Mouse (Mus musculus) spleen, adult 2 months (tissue): ENCODE results near the gene Aldh1l1. TPM values are rescaled to one million over a fixed set of nuclear protein-coding genes. Genes with fewer than 3 reads are reported as not detected.

Source experiments
- DNase-seq, 2 experiments: peaks; one replicate each; pipeline versions ENCODE4 v3.0.0 to v3.0.0-alpha.2; 2012 to 2021; ENCODE audit warnings: low spot score in 2 of 2, low read depth in 1 of 2
- H3K27ac ChIP-seq: fragments of 200-500 bp; 2 replicates; pipeline ENCODE4 v1.5.1; 2012; ENCODE audit warnings: low read length, inconsistent platforms; ENCODE audit not compliant: insufficient read depth
- H3K27me3 ChIP-seq: fragments of 200-500 bp; 2 replicates; pipeline ENCODE4 v1.6.1; 2012; ENCODE audit warnings: mild to moderate bottlenecking, moderate library complexity, low read length, inconsistent platforms; ENCODE audit not compliant: control insufficient read depth, insufficient read depth
- H3K36me3 ChIP-seq: fragments of 200-500 bp; 2 replicates; pipeline ENCODE4 v1.6.1; 2012; ENCODE audit warnings: mild to moderate bottlenecking, low read length, inconsistent platforms; ENCODE audit not compliant: control insufficient read depth, insufficient read depth
- H3K4me1 ChIP-seq: fragments of 200-500 bp; 2 replicates; pipeline ENCODE4 v1.6.1; 2011; ENCODE audit warnings: inconsistent platforms; ENCODE audit not compliant: control insufficient read depth, insufficient read depth, insufficient read length
- H3K4me3 ChIP-seq: fragments of 200-500 bp; 2 replicates; pipeline ENCODE4 v1.5.1; 2011; ENCODE audit warnings: mild to moderate bottlenecking, inconsistent platforms; ENCODE audit not compliant: insufficient read depth, insufficient read length; ENCODE audit errors: extremely low read depth
- CTCF ChIP-seq: fragments of 200-500 bp; IDR thresholded peaks from 2 replicates; pipeline ENCODE4 v1.5.1; 2011; ENCODE audit warnings: mild to moderate bottlenecking, inconsistent platforms; ENCODE audit not compliant: insufficient read depth, insufficient read length, insufficient replicate concordance; ENCODE audit errors: extremely low read depth
- POLR2A ChIP-seq: fragments of 200-500 bp; IDR thresholded peaks from 2 replicates; pipeline ENCODE4 v1.6.1; 2011; ENCODE audit warnings: low read depth, low read length, inconsistent platforms
- WGBS: fragments of 180-500 bp; shearing (Covaris S2); methylation state at CpG from one replicate; pipeline ENCODE4 v1.1.7; 2018; 5-methylcytosine and 5-hydroxymethylcytosine counted together
- polyA plus RNA-seq: library from polyadenylated mRNA; depleted of rRNA; stranded (reverse); fragments of >200 nt; gene quantifications from 2 replicates; pipeline ENCODE4 v1.2.3, GENCODE M21; 2012

Gene Aldh1l1
- polyA plus RNA-seq, 1 experiment: 2.9 TPM

DNA sequence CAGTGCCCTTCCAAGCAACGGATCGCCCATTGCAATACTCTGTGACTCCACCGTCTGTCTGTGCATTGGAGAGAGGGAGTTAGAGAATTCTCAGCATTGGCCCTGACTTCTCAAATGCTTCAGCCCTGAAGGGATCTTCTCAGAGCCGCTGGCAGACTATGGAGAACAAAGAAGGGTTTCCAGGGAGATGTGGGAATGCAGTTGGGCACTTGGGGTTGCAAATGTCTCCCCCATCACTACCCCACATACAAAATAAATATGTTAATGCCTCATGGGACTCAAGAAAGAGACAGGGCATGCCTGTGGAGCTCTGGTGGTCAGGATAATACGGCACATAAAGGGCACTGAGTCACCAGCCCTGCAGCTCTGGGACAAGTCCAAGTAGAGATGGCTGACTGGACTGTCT, 55.1 kb downstream of the Aldh1l1 start:
- Histone ChIP-seq H3K36me3 (no peaks in the 10 kb centered on the region), H3K27ac (no peak overlapping the region), H3K4me3 (no peak overlapping the region), H3K4me1 (no peaks in the 10 kb centered on the region), H3K27me3 (no peaks in the 10 kb centered on the region)
- 81% methylated on average over 5 of the region's 5 CpGs for WGBS
- no peak for DNase-seq
- no peak for TF ChIP-seq CTCF
- TF ChIP-seq POLR2A: no peak

DNA sequence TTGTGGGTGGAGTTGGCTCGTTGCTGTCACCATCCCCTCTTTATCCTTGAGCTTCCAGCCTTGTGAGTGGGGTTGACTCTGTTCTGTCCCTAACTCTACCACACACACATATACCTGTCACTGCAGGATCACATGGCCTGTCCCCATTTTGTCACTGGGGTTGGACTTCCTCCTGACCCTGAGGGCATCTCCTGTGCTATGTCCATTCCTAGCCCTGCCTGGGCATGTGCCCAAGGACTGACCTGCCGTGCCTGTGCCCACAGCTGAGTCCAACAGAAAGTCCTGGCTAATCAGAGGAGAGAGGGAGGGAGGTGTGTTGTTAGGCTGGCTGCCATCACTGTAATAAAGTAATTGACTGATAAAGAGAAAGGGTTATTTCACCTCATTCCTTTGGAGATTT, 58.2 kb downstream of the Aldh1l1 start:
- H3K27ac ChIP-seq: no peak overlapping the region
- H3K36me3 ChIP-seq: no peaks in the 10 kb centered on the region
- DNase-seq: no peak
- no peak overlapping the region for H3K4me3 ChIP-seq
- TF ChIP-seq POLR2A (no peak), CTCF (no peak)
- WGBS: 51% methylated on average over 2 of the region's 2 CpGs
- no peaks in the 10 kb centered on the region for H3K27me3 ChIP-seq
- no peaks in the 10 kb centered on the region for H3K4me1 ChIP-seq

DNA sequence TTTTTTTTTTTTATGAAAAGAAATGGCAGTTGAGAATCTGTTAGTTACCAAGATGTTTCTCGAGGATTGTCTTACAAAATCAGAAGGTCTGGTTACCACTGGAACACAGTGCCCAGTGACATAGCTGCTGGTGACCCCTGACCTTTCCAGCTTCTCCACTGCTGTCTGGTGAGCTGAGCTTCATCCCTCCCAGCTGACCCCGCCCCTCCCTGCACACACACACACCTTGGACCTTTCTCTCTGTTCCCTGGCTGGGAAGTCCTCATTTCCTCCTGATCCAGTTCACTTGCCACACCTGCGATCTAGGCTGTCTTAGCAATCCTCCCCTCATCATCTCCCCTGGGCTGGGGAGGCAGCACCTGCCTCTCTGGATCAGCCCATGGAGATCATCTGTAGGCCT, 60.0 kb downstream of the Aldh1l1 start:
- no peaks in the 10 kb centered on the region for H3K36me3 ChIP-seq
- no peak overlapping the region for H3K27ac ChIP-seq
- no peak for TF ChIP-seq CTCF
- TF ChIP-seq POLR2A: no peak
- H3K4me1 ChIP-seq: no peaks in the 10 kb centered on the region
- WGBS: 50% methylated on average over 3 of the region's 3 CpGs
- no peak for DNase-seq
- no peaks in the 10 kb centered on the region for H3K27me3 ChIP-seq
- no peak overlapping the region for H3K4me3 ChIP-seq

DNA sequence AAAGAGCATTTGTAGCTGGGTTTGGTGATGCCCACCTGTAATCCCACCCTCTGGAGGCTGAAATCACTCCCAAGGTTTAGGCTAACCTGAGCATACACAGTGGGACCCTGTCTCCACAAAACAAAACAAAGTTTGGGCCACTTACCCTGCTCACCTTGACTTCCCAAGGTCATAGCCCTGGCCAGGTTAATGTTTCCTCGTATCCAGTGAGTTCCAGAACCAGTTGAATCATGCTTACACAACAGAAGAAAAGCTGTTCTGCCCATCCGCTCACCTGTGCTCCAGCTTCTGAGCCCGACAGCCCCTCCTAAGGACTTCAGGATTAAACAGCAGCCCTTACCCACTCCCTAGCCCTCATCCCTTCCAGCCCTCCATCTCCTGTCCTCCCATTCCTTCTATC, 60.8 kb downstream of the Aldh1l1 start:
- H3K4me3 ChIP-seq: no peak overlapping the region
- no peak for TF ChIP-seq POLR2A
- no peak for TF ChIP-seq CTCF
- no peak for DNase-seq
- no peaks in the 10 kb centered on the region for H3K27me3 ChIP-seq
- no peaks in the 10 kb centered on the region for H3K4me1 ChIP-seq
- no peaks in the 10 kb centered on the region for H3K36me3 ChIP-seq
- WGBS: 88% methylated on average over 3 of the region's 3 CpGs
- H3K27ac ChIP-seq: no peak overlapping the region

DNA sequence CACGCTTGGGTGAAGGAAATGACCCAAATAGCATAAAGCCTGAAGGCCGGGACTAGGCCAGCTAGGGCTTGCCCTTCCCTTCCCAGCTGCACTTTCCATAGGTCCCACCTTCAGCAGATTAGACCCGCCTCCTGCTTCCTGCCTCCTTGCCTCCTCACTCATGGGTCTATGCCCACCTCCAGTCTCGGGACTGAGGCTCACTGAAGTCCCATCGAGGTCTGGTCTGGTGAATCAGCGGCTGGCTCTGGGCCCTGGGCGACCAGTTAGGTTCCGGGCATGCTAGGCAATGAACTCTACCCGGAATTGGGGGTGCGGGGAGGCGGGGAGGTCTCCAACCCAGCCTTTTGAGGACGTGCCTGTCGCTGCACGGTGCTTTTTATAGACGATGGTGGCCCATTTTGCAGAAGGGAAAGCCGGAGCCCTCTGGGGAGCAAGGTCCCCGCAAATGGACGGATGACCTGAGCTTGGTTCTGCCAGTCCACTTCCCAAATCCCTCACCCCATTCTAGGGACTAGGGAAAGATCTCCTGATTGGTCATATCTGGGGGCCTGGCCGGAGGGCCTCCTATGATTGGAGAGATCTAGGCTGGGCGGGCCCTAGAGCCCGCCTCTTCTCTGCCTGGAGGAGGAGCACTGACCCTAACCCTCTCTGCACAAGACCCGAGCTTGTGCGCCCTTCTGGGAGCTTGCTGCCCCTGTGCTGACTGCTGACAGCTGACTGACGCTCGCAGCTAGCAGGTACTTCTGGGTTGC, 64.1 kb downstream of the Aldh1l1 start:
- Histone ChIP-seq H3K4me3 (peak overlapping the region; percentile 28; the same call in 1 of the 2 replicates), H3K36me3 (no peaks in the 10 kb centered on the region), H3K27ac (no peak overlapping the region), H3K27me3 (no peaks in the 10 kb centered on the region), H3K4me1 (no peaks in the 10 kb centered on the region)
- no peak for TF ChIP-seq CTCF
- no peak for TF ChIP-seq POLR2A
- no peak for DNase-seq
- WGBS: 21% methylated on average over 25 of the region's 25 CpGs

DNA sequence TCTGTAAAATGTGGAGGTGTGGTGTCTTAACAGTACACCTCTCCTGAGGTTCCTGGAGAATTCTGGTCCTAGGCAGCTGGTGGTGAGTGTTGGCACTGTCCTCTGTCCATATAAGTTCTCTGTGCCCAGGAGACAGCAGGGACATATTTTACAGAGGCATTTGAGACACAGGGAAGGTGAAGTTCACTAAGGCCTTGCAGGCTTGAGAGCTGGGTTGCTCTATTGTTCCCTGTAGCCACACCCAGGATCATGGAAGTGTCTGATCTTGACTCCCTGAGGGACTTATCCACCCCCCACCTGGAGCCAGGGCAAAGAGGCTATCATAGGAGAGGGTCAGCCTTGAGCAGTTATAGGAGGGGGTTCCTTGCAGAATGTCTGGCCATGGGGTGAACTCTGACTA, 65.0 kb downstream of the Aldh1l1 start:
- H3K27me3 ChIP-seq: no peaks in the 10 kb centered on the region
- no peaks in the 10 kb centered on the region for H3K36me3 ChIP-seq
- H3K4me3 ChIP-seq: no peak overlapping the region
- DNase-seq: no peak
- no peak overlapping the region for H3K27ac ChIP-seq
- H3K4me1 ChIP-seq: no peaks in the 10 kb centered on the region
- TF ChIP-seq POLR2A (no peak), CTCF (no peak)

DNA sequence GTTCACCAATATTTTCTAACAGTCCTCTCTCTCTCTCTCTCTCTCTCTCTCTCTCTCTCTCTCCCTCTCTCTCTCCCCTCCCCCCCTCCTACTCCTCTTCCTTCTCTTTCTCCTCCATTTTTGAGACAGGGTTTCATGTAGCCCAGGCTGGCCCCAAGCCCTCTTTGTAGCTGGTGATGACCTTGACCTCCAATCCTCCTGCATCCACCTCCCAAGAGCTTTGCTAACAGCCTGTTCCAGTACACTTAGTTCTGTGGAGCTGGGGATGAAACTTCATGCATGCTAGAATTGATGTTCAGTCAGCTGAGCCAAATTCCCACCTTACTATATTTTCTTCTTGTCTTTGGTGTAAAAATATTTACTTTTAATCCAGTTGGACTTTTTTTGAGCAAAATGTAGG, 67.0 kb downstream of the Aldh1l1 start:
- Histone ChIP-seq H3K36me3 (no peaks in the 10 kb centered on the region), H3K27ac (no peak overlapping the region), H3K4me1 (no peaks in the 10 kb centered on the region), H3K27me3 (no peaks in the 10 kb centered on the region), H3K4me3 (no peak overlapping the region)
- no peak for TF ChIP-seq POLR2A
- no peak for TF ChIP-seq CTCF
- no peak for DNase-seq
